Mouse (Mus musculus): Measurements from ENCODE around the gene Rbm47.
A peak's percentile ranks its signal among the peaks of the same experiment; 100 is the strongest.
"Not testable (repeated sequence)": the region's sequence is repeated elsewhere in the genome, so short reads cannot be mapped to it uniquely, and the experiment has no call there.

Gene Rbm47

DNA sequence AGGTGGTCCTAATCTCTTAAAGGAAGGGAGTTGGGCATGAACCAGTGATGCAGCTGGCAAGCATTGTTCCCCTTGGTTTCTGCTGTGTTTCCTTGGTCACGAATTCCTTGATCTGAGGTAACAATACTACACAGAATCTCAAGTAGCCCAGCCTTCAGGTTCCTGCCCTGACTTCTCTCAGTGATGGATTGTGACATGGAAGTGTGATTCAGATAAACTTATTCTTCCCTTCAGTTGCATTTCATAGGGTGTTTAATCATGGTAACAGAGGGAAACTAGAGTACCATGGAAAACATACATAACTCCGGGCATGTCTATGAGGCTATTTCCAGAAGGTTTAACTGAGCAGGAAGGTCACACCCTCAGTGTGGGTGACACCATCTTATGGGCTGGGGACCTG is at the start of gene Rbm47:
TSS of gene Rbm47 (minus strand) at position 101 of the 400 bp plus-strand sequence.
- no peak for DNase-seq

GRCm38 (mm10) chr5:66220620-66221019 is 47.7 kb upstream of the Rbm47 start:
- no peak for DNase-seq

- DNase-seq, result no peak
Measured at GRCm38 (mm10) chr5:66219692-66220091, 46.8 kb upstream of the Rbm47 start.

DNA sequence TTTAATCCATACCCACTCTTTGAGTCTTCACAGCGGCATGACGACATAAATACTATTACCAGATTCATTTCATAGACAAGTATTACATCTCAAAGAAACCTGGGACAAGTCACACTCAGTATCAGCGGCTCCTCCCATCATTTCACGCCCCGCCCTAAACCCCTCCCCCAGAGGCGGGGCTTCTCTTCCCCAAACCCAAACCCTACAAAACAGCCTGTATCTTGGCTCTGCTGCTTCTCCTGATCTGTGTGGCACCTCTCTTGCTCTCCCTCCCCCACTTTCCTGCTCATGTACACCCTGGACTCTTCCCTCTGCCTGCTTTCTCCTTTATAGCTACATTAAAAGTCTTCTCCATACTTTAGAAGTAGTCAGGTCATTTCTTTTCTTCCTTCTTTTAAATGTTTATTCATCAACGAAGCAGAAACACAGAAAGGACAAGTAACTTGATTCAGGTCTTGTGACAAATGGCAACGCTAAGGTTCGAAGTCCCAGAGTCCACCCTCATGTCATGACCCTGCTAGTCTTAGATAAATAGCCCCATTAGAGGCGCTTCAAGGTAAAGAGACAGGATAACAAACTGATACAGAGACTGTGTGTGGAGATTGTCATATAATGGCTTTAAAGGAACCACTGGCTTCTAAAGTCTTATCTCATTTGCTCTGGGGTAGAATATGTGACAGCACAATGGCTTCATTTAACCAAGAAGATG is 42.8 kb upstream of the Rbm47 start:
- no peak for DNase-seq

DNA sequence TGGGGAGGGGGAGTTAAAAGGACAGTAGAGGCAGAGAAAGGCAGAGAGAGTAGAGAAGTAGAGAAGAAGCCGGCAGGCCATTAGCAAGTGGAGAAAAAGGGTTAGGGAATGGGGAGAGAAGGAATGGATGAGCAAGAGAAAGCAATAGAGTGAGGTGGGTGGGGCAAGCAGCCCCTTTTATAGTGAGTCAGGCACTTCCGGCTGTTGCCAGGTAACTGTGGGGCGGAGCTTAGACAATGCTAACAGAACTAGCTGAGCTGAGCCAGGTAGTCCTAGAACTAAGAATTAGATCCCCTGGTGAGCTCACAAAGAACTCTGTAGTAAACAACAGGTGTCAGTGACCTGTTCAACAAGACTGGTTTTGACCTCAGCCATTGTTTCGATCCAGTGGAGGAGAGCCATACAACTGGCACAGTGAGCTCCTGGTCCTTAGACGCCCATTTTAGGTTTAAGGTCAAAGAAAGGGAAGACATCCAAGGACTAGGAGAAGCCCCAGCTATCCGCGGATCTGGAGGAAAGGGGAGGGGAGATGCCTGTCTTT is 41.5 kb upstream of the Rbm47 start:
- DNase-seq, result no peak

- DNase-seq, result peak; percentile 5 to 16
Measured at GRCm38 (mm10) chr5:66209532-66210176, 36.7 kb upstream of the Rbm47 start.

DNA sequence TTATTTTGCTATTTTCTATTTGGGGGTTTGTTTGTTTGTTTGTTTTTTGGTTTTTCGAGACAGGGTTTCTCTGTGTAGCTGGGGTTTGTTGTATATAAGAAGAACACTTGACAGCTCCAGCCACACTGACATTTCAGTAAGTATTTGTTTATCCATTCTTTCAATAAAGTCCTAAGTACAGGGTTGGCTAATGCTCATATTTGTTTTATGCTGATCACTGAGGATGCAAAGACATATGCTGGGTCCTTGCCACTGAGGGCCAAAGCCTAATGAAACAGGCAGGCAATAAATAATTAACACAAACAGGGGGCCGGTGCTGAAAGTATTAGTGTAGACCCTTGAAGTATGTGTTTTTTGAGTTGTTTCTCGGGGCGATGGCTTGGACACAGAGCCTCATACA is 32.0 kb upstream of the Rbm47 start:
- DNase-seq, result no peak

DNA sequence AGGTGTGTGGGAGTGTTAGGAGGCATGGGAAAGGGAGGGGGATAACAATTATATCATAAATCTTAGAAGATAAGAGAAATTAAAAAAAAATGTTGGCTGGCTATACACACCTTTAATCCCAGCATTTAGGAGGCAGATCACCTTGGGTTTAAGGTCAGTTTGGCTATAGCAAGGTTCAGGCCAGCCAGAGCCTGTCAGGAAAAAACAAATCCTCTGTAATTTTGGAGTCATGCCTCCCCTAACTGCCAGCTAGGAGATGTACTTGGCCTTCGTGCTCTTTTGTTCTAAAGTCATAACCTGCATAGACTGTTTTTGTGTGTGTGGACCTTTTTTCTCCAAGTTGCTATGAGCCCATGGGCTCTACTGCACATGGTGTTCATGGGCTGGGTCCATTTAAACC is 30.5 kb upstream of the Rbm47 start:
- DNase-seq, result no peak

DNA sequence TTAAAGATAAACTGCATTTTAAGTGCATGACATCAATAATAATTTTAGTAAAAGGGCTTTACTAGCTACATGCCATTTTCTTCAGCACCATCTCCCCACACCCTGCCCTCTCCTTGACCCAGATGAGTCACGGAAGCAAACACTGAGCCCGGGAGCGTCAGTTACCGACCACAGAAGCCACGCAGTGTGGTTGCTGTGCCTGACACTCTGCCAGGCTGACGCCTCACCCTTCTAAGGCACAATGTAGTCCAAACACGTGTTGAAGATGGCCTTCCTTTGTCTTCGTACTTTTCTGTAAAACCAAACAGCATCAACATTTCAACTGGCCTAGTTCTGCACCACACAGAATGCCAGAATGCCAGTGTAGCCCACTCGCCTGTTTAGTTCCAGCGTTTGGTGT is 27.1 kb upstream of the Rbm47 start:
- peak in 1 of 2 experiments; percentile 4 for DNase-seq

GRCm38 (mm10) chr5:66195323-66195722 is 22.4 kb upstream of the Rbm47 start:
- DNase-seq, result no peak

GRCm38 (mm10) chr5:66193218-66193846 is 20.4 kb upstream of the Rbm47 start:
- DNase-seq, result no peak

DNA sequence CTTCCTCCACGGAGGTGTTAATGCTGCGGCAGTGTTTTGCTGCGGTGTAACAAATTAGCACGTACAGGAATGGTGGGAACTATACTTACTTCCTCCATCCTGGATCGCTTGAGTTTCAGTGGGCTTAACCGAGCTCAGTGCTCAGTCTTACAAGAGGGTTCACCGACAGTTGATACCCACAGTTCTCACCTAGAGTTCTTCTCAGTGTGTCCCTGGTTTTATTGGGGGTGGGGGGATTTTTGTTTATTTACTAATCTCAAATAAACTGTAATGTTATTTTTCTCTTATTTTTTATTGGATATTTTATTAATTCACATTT is 18.2 kb upstream of the Rbm47 start:
- DNase-seq, result no peak

- no peak for DNase-seq
Measured at GRCm38 (mm10) chr5:66190481-66191184, 17.7 kb upstream of the Rbm47 start.

GRCm38 (mm10) chr5:66188591-66188990 is 15.7 kb upstream of the Rbm47 start:
- DNase-seq, result not testable (repeated sequence)

DNA sequence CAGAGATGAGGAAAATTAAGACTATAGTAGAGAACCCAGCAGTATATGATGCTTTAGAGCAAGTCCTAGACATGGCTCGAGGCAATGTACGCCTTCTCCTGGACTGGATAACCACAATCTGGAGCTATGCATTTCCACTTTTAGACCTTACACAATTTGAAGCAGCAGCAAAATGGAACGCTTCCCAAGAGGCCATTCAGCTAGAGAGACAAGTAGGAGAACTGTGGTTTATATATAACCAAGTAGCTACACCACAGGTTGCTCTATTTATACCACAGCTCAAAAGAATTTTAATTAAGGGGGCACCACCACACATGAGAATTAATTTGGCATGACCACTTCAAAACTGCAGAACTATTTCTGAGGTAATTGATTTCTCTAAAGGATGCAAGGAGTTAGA is 9.2 kb upstream of the Rbm47 start:
- no peak for DNase-seq

GRCm38 (mm10) chr5:66174160-66174837 is 1.4 kb upstream of the Rbm47 start:
- DNase-seq, result no peak

DNA sequence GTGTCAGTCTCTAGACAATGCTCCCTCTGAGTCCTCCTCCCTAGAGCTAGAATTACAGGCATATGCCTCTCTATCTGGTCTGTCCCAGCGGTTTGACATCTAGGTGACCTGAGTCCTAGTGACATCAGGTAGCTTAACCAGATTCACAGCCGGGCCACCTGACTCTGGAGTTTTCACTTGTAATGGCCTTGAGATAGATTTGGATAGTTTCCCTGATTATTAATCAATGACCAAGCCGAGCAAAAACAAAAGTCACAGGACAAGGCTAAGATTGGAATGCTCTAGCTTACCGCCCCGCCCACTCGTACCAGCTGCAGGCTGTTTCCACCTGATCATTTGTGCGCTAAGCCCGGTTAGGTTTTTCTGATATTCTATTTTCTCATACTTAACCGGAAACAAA is 2.3 kb downstream of the Rbm47 start:
- DNase-seq, result no peak

GRCm38 (mm10) chr5:66169099-66169485 is 3.8 kb downstream of the Rbm47 start:
- no peak for DNase-seq

DNA sequence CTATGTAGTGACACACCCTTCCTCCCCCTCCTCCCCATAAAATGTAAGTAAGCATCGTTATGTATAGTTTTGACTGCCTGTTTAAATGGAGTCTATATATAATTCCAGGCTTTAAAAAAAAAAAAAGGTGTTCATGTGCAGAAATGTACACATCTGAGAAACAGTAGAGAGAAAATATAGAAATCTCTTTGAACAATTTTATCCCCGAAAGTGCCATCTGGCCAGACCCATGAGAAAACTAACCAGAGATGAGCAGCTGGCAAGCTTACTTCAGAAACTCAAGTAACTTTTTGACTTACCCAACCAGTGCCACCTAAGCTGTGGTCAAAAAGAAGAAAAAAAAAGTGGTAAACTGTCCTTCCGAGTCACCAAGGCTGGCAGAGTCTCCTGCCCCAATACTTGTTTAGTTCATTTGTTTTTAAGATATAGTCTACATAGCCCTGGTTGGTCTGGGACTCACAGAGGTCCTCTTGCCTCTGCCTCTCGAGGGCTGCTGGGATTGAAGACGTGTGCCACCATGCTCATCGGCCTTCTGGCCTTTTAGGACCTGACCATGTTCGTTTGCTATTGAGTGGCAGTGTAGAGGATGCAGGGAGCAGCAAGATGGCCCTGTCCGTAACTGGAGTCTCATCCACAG is 4.3 kb downstream of the Rbm47 start:
- no peak for DNase-seq

DNA sequence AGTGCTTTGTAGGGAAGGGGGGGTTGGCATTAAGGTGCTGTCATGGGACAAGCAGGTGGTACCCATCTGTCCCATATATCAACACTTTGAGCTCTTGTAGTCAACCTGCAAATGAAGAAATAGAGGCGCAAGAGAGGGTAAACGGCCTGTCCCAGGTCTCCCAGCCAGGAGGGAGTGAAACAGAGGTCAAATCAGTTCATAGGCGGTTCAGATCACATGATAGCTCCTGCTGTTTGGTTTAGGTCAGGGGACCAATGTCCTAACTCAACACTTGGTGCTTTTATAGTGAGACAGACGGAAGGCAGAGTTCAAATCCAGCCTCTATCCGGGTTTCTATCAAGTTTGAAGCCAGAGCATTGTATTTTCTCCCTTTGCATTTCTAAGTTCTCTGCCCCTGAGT is 6.0 kb downstream of the Rbm47 start:
- no peak for DNase-seq

DNA sequence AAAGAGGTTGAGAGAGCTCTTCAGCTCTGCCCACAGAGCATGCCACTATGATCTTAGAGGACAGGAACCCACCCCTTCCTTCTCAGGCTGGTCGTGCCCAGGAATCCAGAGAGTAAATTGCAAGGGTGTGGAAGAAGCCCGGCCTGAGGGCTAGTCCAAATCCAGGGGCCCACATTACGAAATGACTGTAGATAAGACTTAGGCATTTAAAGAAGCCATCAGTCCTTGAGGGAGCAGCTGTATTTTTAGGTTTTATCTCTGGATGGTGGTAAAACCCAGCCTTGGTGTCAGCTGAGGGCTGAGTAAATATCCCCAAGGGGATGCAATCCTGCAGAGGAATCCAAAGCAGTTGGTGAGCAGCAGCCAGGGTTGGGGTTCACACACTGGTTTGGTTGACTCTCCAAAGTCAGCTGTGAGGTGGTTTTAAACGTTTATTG is 6.7 kb downstream of the Rbm47 start:
- DNase-seq, result no peak

DNA sequence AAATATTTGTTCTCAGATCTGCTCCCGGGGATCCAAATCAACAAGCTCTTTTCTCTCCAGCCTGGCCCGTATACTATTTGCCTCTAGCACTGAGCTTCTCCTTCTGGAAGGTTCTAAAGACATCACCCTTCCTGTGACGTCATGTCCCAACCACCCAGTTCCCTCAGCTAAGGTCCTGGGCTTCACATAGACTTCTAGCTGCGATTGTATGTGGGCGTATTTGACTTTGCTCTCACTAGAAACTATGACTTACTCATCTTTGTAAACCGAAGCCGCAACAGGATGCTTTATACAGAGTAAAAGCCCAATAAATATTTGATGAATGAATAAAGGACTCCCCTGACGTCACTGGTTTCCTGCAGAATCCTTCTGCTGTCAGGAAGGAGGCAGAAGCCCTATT is 7.2 kb downstream of the Rbm47 start:
- DNase-seq, result no peak

All from B cell, adult 2 months (primary cell).